Mouse (Mus musculus): ENCODE data around the gene Patj. TPM values are rescaled to one million over a fixed set of nuclear protein-coding genes. Genes with fewer than 3 reads are reported as not detected.
A peak's percentile ranks its signal among the peaks of the same experiment; 100 is the strongest.

The Patj gene
- total RNA-seq, 4 experiments from 2014 or later = 2.1 to 3.9 (median 2.4) TPM

GRCm38 (mm10) chr4:98653650-98654049 is 258.1 kb downstream of the Patj start:
- no peak for DNase-seq (ENCODE audit: low spot score in 2 of 2)

- no peak for DNase-seq (ENCODE audit: low spot score in 2 of 2)
These were observed 258.8 kb downstream of the Patj start for GRCm38 (mm10) chr4:98654419-98654821.

- DNase-seq (ENCODE audit: low spot score in 2 of 2) = no peak
These were observed 261.2 kb downstream of the Patj start for GRCm38 (mm10) chr4:98656759-98657158.

- no peak for DNase-seq (ENCODE audit: low spot score in 2 of 2)
These were observed 263.4 kb downstream of the Patj start for GRCm38 (mm10) chr4:98659032-98659431.

- DNase-seq (ENCODE audit: low spot score in 2 of 2) = no peak
These were observed 264.9 kb downstream of the Patj start for GRCm38 (mm10) chr4:98660534-98660933.

- no peak for DNase-seq (ENCODE audit: low spot score in 2 of 2)
These were observed 270.3 kb downstream of the Patj start for GRCm38 (mm10) chr4:98665884-98666283.

- DNase-seq (ENCODE audit: low spot score in 2 of 2) = no peak
These were observed 270.9 kb downstream of the Patj start for GRCm38 (mm10) chr4:98666451-98666850.

- no peak for DNase-seq (ENCODE audit: low spot score in 2 of 2)
These were observed 271.4 kb downstream of the Patj start for GRCm38 (mm10) chr4:98667009-98667408.

GRCm38 (mm10) chr4:98677506-98677905 is 281.9 kb downstream of the Patj start:
- DNase-seq (ENCODE audit: low spot score in 2 of 2) = no peak

GRCm38 (mm10) chr4:98686678-98687267 is 291.2 kb downstream of the Patj start:
- no peak for DNase-seq (ENCODE audit: low spot score in 2 of 2)

GRCm38 (mm10) chr4:98688116-98688515 is 292.5 kb downstream of the Patj start:
- no peak for DNase-seq (ENCODE audit: low spot score in 2 of 2)

- DNase-seq (ENCODE audit: low spot score in 2 of 2) = no peak
These were observed 292.9 kb downstream of the Patj start for GRCm38 (mm10) chr4:98688520-98688919.

GRCm38 (mm10) chr4:98689988-98690387 is 294.4 kb downstream of the Patj start:
- no peak for DNase-seq (ENCODE audit: low spot score in 2 of 2)

GRCm38 (mm10) chr4:98693465-98694185 is 298.0 kb downstream of the Patj start:
- DNase-seq (ENCODE audit: low spot score in 2 of 2) = no peak

GRCm38 (mm10) chr4:98697932-98698331 is 302.3 kb downstream of the Patj start:
- no peak for DNase-seq (ENCODE audit: low spot score in 2 of 2)

- no peak for DNase-seq (ENCODE audit: low spot score in 2 of 2)
These were observed 303.3 kb downstream of the Patj start for GRCm38 (mm10) chr4:98698921-98699320.

GRCm38 (mm10) chr4:98700156-98700555 is 304.6 kb downstream of the Patj start:
- no peak for DNase-seq (ENCODE audit: low spot score in 2 of 2)

- peak; percentile 11 to 27 for DNase-seq (ENCODE audit: low spot score in 2 of 2)
These were observed 306.8 kb downstream of the Patj start for GRCm38 (mm10) chr4:98702201-98702894.

- no peak for DNase-seq (ENCODE audit: low spot score in 2 of 2)
These were observed 315.3 kb downstream of the Patj start for GRCm38 (mm10) chr4:98710891-98711290.

- no peak for DNase-seq (ENCODE audit: low spot score in 2 of 2)
These were observed 322.4 kb downstream of the Patj start for GRCm38 (mm10) chr4:98717735-98718546.

- no peak for DNase-seq (ENCODE audit: low spot score in 2 of 2)
These were observed 322.9 kb downstream of the Patj start for GRCm38 (mm10) chr4:98718547-98718917.

- DNase-seq (ENCODE audit: low spot score in 2 of 2) = peak; percentile 19 to 31
These were observed 326.9 kb downstream of the Patj start for GRCm38 (mm10) chr4:98722454-98722853.
